Mouse (Mus musculus) bone marrow, adult 2 months (tissue): ENCODE results near the gene Lao1.

ENCODE experiments used
- CTCF ChIP-seq: fragments of 200-500 bp; IDR thresholded peaks from 2 replicates; pipeline ENCODE4 v1.5.1; 2011; ENCODE audit warnings: low read length, control low read depth; ENCODE audit not compliant: control insufficient read depth, insufficient read depth
- POLR2A ChIP-seq: fragments of 200-500 bp; IDR thresholded peaks from 2 replicates; pipeline ENCODE4 v1.6.1; 2011; ENCODE audit warnings: low read depth, mild to moderate bottlenecking, control low read depth, low read length, borderline replicate concordance; ENCODE audit not compliant: control insufficient read depth

DNA sequence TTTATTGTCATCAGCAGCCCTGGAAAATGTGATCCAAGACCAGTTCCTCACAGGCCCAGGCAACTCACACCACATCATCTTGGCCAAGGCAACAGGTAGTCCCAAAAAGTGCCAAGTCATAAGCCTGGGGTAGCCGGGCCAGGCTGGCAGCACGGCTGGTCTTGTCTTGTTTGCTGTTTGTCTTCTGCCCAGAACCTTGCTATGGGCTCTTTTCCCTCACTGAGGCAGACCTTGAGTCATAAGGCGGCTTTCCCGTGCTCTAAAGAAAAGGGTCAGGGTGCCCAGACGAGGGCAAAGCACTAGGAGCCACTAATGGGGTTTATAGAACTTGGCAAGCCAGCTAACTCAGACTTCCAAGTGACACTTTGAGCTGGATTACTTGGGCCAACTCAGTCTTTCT is 51.7 kb downstream of the Lao1 start:
- no peak for TF ChIP-seq POLR2A
- no peak for TF ChIP-seq CTCF
